7 mouse cellular contexts compared by ENCODE assay signal in the genomic region with DNA sequence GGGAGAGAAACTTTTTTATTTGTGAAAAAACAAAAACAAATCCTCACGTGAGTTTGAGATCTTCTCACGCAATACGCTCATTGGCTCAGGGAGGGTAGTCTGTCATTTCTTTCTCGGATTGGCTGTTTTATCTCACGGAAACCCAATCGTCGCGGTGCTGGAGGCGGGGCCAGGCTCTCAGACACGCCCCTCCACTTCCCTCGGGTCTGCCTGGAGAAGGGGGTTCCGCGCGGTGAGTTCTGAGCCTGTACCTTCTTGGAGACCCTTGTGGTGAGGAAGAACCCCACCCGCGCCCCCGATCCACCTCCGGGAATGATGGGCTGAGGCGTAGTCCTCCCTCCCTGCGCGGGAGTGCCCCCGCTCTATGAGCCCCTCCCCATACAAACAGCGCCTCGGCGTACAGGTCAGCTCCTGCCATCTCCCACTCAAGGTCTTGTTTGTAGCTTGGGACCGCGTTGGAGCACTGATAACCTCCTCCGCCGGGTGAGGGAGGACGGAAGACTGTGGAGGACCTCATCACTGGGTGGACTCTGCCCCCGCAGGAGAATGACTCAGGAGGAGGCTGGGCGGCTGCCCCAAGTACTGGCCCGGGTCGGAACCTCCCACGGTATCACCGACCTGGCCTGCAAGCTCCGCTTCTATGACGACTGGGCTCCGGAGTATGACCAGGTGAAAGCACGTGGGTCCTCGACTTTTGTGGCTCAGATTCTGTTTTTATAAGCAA. TPM values are rescaled to one million over a fixed set of nuclear protein-coding genes. Genes with fewer than 3 reads are reported as not detected.
A peak's percentile ranks its signal among the peaks of the same experiment; 100 is the strongest.
DNase-seq lines count a peak whose midpoint lies in the region; ATAC-seq lines count a peak whose summit lies in the region.

A gene (plus strand): TSS at position 190 of the 724 bp plus-strand sequence.

- intact Hi-C loops in gastrocnemius, postnatal 36 days (cut with DNase I): loop anchor here (2.0 kb wide), 1 partner anchor 28 kb away; no protein-coding TSS in a partner anchor
- intact Hi-C loops in left cerebral cortex, postnatal 25 days (cut with DNase I): loop anchor here (2.0 kb wide), 1 partner anchor 32 kb away; no protein-coding TSS in a partner anchor

- 0 out of 2 replicates have a peak, but pooled peaks cover 6% of the 10 kb centered on the region for H3K4me1 ChIP-seq in intestine, embryonic 15.5 days (replicated peaks)
- H3K4me1 ChIP-seq in midbrain, embryonic 10.5 days: peaks cover 6% of the 10 kb centered on the region

- no peaks in the 10 kb centered on the region for H3K27me3 ChIP-seq in intestine, embryonic 15.5 days (replicated peaks)
- H3K27me3 ChIP-seq in midbrain, embryonic 10.5 days (ENCODE audit: low read depth, poor library complexity, severe bottlenecking): no peaks in the 10 kb centered on the region

- H3K9me3 ChIP-seq in intestine, embryonic 15.5 days: no peaks in the 10 kb centered on the region
- no peaks in the 10 kb centered on the region for H3K9me3 ChIP-seq in midbrain, embryonic 10.5 days (replicated peaks)

- 0 out of 2 replicates have a peak, but pooled peaks cover 4% of the 10 kb centered on the region for H3K36me3 ChIP-seq in intestine, embryonic 15.5 days
- H3K36me3 ChIP-seq in midbrain, embryonic 10.5 days: peaks cover 10% of the 10 kb centered on the region; the same call in 1 of the 2 replicates

- H3K4me2 ChIP-seq in intestine, embryonic 15.5 days (replicated peaks): peak within 1 kb of the TSS; percentile 94

- peak within 1 kb of the TSS; percentile 66 for H3K4me3 ChIP-seq in intestine, embryonic 15.5 days (replicated peaks)
- H3K4me3 ChIP-seq in midbrain, embryonic 10.5 days: peak within 1 kb of the TSS; percentile 57

- ATAC-seq in intestine, embryonic 15.5 days: peak; percentile 97

- H3K9ac ChIP-seq in intestine, embryonic 15.5 days: peak within 1 kb of the TSS; percentile 69

- peak within 1 kb of the TSS; percentile 81 for H3K27ac ChIP-seq in intestine, embryonic 15.5 days
- peak within 1 kb of the TSS; percentile 81 for H3K27ac ChIP-seq in midbrain, embryonic 10.5 days (replicated peaks)

- under 1% methylated on average over 41 of the region's 41 CpGs for WGBS in intestine, embryonic 15.5 days
- 1% methylated on average over 41 of the region's 41 CpGs for WGBS in midbrain, embryonic 10.5 days

- DNase-seq in adrenal gland, adult 18-20 months (ENCODE audit: low spot score in 2 of 2): peak; percentile 77 to 80
- peak; percentile 93 for DNase-seq in embryo, embryonic 11 days
- DNase-seq in gastrocnemius, postnatal 36 days: peak; percentile 80 to 85
- peak; percentile 78 to 88 for DNase-seq in left cerebral cortex, postnatal 25 days (ENCODE audit: low spot score in 2 of 2)
- peak; percentile 89 for DNase-seq in midbrain, embryonic 10.5 days (ENCODE audit: low spot score)
- peak; percentile 75 for DNase-seq in right cerebral cortex, postnatal 4 days

RNA-seq across cellular contexts. Expression of the gene that starts here (rescaled TPM):
- total RNA-seq in adrenal gland, adult 18-20 months (2021): 10 to 100 TPM; 23.1 to 23.6 TPM
- 1 to 10 TPM; 5.1 to 6.4 TPM for total RNA-seq in gastrocnemius, postnatal 36 days (2021)
- polyA plus RNA-seq in intestine, embryonic 15.5 days (2015; fragmentation: Nextera tagmentation; extraction: Ambion mirVana): 18.5 and 25.7 TPM in 2 replicates
- total RNA-seq in left cerebral cortex, postnatal 25 days (2021): 1 to 10 TPM; 9.0 to 9.8 TPM
- 9.6 and 12.8 TPM in 2 replicates for polyA plus RNA-seq in midbrain, embryonic 10.5 days (2016; fragmentation: Nextera tagmentation; extraction: Ambion mirVana)

Comparison
In these comparisons a context has a peak if more than half of its experiments do, and no peak if none do; other contexts are left out.
1. Peak in every context shown above with its lines: DNase-seq, ATAC-seq, H3K4me3 ChIP-seq and H3K27ac ChIP-seq.